Mouse (Mus musculus) lung, embryonic 15.5 days (tissue): Measurements from ENCODE around the gene Ptch1. TPM values are rescaled to one million over a fixed set of nuclear protein-coding genes. Genes with fewer than 3 reads are reported as not detected.

Experiments
- polyA plus RNA-seq: library from polyadenylated mRNA; unstranded; fragments of >200 nt; fragmentation: Nextera tagmentation; extraction: Ambion mirVana; gene quantifications from 2 replicates; pipeline ENCODE4 v1.2.1, GENCODE M21; 2015

Gene Ptch1
- polyA plus RNA-seq, 1 experiment from 2014 or later: 36.8 TPM

Other genes with a start within 250 kb of the Ptch1 start
- 25.2 and 28.7 TPM in 2 replicates for gene Fancc, start 76.3 kb downstream of the Ptch1 start, polyA plus RNA-seq
- gene Ercc6l2, start 241.6 kb upstream of the Ptch1 start, polyA plus RNA-seq: 25.7 and 28.0 TPM in 2 replicates